Mouse (Mus musculus) inflammation-experienced regulatory T-cells, adult 16 weeks (primary cell): Measurements from ENCODE around the gene Rtl5. TPM values are rescaled to one million over a fixed set of nuclear protein-coding genes. Genes with fewer than 3 reads are reported as not detected.

Experiments used
- polyA plus RNA-seq: library from polyadenylated mRNA; unstranded; fragments of 100-300 nt; shearing (Covaris generic); gene quantifications from one replicate; pipeline ENCODE4 v1.2.1, GENCODE M21; 2017

Gene Rtl5
- 0.96 TPM for polyA plus RNA-seq

GRCm38 (mm10) chrX:102070591-102071471, at the start of gene Rtl5:
Gene Rtl5, minus strand, starts transcription at chrX:102071304.

GRCm38 (mm10) chrX:102119042-102119864, 48.1 kb upstream of the Rtl5 start, which contains the start of gene Pin4:
Gene Pin4, plus strand, starts transcription at chrX:102119447.

Other genes starting within 250 kb of the Rtl5 start
- gene Nhsl2, start 221.9 kb downstream of the Rtl5 start, polyA plus RNA-seq: 1.4 TPM
- gene Pin4, start 48.1 kb upstream of the Rtl5 start, polyA plus RNA-seq: 21.4 TPM
- 5.0 TPM for gene Ercc6l, start 85.8 kb upstream of the Rtl5 start, polyA plus RNA-seq
- gene Rps4x, start 118.1 kb upstream of the Rtl5 start, polyA plus RNA-seq: 694 TPM
- gene Cited1, start 180.9 kb upstream of the Rtl5 start, polyA plus RNA-seq: not detected